Mouse (Mus musculus) embryonic facial prominence, embryonic 13.5 days (tissue): ENCODE data around the gene Elk4. TPM values are rescaled to one million over a fixed set of nuclear protein-coding genes. Genes with fewer than 3 reads are reported as not detected.

Experiments used
- ATAC-seq: fragments of 200-750 bp; cut with Nextera tagmentation; 2 replicates; pipeline ENCODE4 v1.8.0; 2017; ENCODE audit warnings: low read depth; ENCODE audit not compliant: insufficient number of reproducible peaks, insufficient read depth, low FRiP score, low TSS enrichment
- H3K27ac ChIP-seq: fragments of 300-500 bp; sonication (generic); 2 replicates; pipeline ENCODE4 v1.5.1; 2015; ENCODE audit warnings: moderate library complexity, mild to moderate bottlenecking, inconsistent platforms
- H3K27me3 ChIP-seq: fragments of 300-500 bp; sonication (generic); 2 replicates; pipeline ENCODE4 v1.6.1; 2015; ENCODE audit warnings: mild to moderate bottlenecking, inconsistent platforms
- H3K36me3 ChIP-seq: fragments of 300-500 bp; sonication (generic); 2 replicates; pipeline ENCODE4 v1.6.1; 2015; ENCODE audit warnings: mild to moderate bottlenecking, inconsistent platforms
- H3K4me1 ChIP-seq: fragments of 300-500 bp; sonication (generic); 2 replicates; pipeline ENCODE4 v1.6.1; 2015; ENCODE audit warnings: inconsistent platforms
- H3K4me2 ChIP-seq: fragments of 300-500 bp; sonication (generic); 2 replicates; pipeline ENCODE4 v1.6.1; 2015; ENCODE audit warnings: moderate library complexity, mild to moderate bottlenecking, inconsistent platforms
- H3K4me3 ChIP-seq: fragments of 300-500 bp; sonication (generic); 2 replicates; pipeline ENCODE4 v1.5.1; 2015; ENCODE audit warnings: mild to moderate bottlenecking, inconsistent platforms
- H3K9ac ChIP-seq: fragments of 300-500 bp; sonication (generic); 2 replicates; pipeline ENCODE4 v1.6.1; 2015; ENCODE audit warnings: mild to moderate bottlenecking, inconsistent platforms
- H3K9me3 ChIP-seq: fragments of 300-500 bp; sonication (generic); 2 replicates; pipeline ENCODE4 v1.6.1; 2016; ENCODE audit warnings: inconsistent platforms
- WGBS: fragments of 180-500 bp; shearing (Covaris S2); methylation state at CpG from one replicate; pipeline ENCODE4 v1.1.7; 2015; ENCODE audit warnings: mixed read lengths; 5-methylcytosine and 5-hydroxymethylcytosine counted together
- polyA plus RNA-seq: library from polyadenylated mRNA; unstranded; fragments of >200 nt; fragmentation: Nextera tagmentation; extraction: Ambion mirVana; gene quantifications from 2 replicates; pipeline ENCODE4 v1.2.1, GENCODE M21; 2015

Elk4 gene
- polyA plus RNA-seq, 1 experiment from 2014 or later, result 22.3 TPM

GRCm38 (mm10) chr1:132006721-132007120 is 686 bp upstream of the Elk4 start:
- peak overlapping the region; percentile 96; the same call in 1 of the 2 replicates for H3K9ac ChIP-seq
- no peaks in the 10 kb centered on the region for H3K27me3 ChIP-seq
- H3K36me3 ChIP-seq, result no peaks in the 10 kb centered on the region
- WGBS, result 27% methylated on average over 5 of the region's 5 CpGs
- no peaks in the 10 kb centered on the region for H3K9me3 ChIP-seq
- H3K4me3 ChIP-seq, result peak overlapping the region; percentile 71
- H3K27ac ChIP-seq, result peak overlapping the region; percentile 99
- peak overlapping the region; percentile 59 for H3K4me2 ChIP-seq
- H3K4me1 ChIP-seq, result peaks cover 42% of the 10 kb centered on the region
- no peak for ATAC-seq

- Histone ChIP-seq H3K36me3 (no peaks in the 10 kb centered on the region), H3K9ac (peak overlapping the region; percentile 96), H3K4me1 (peaks cover 40% of the 10 kb centered on the region), H3K27me3 (no peaks in the 10 kb centered on the region), H3K4me3 (peak overlapping the region; percentile 71), H3K27ac (peak overlapping the region; percentile 99), H3K9me3 (no peaks in the 10 kb centered on the region), H3K4me2 (peak overlapping the region; percentile 59)
- ATAC-seq, result peak; percentile 87
- WGBS, result under 1% methylated on average over 68 of the region's 72 CpGs
Measured at GRCm38 (mm10) chr1:132007828-132008827, 721 bp downstream of the Elk4 start.

- Histone ChIP-seq H3K27me3 (no peaks in the 10 kb centered on the region), H3K4me1 (peaks cover 31% of the 10 kb centered on the region), H3K9ac (peak overlapping the region; percentile 96), H3K4me3 (peak overlapping the region; percentile 71), H3K36me3 (peaks cover 2% of the 10 kb centered on the region), H3K4me2 (peak overlapping the region; percentile 59), H3K9me3 (no peaks in the 10 kb centered on the region), H3K27ac (peak overlapping the region; percentile 99)
- ATAC-seq, result no peak
- 49% methylated on average over 8 of the region's 8 CpGs for WGBS
Measured at GRCm38 (mm10) chr1:132008881-132009644, 1.7 kb downstream of the Elk4 start.

- peaks cover 18% of the 10 kb centered on the region for H3K36me3 ChIP-seq
- no peaks in the 10 kb centered on the region for H3K9me3 ChIP-seq
- H3K4me2 ChIP-seq, result no peak overlapping the region
- H3K9ac ChIP-seq, result no peak overlapping the region
- no peak overlapping the region for H3K27ac ChIP-seq
- ATAC-seq, result no peak
- H3K4me1 ChIP-seq, result peaks cover 24% of the 10 kb centered on the region
- H3K27me3 ChIP-seq, result no peaks in the 10 kb centered on the region
- no peak overlapping the region for H3K4me3 ChIP-seq
- WGBS, result 82% methylated on average over 17 of the region's 17 CpGs
Measured at GRCm38 (mm10) chr1:132010632-132011501, 3.5 kb downstream of the Elk4 start.

- peaks cover 23% of the 10 kb centered on the region for H3K36me3 ChIP-seq
- no peaks in the 10 kb centered on the region for H3K27me3 ChIP-seq
- no peaks in the 10 kb centered on the region for H3K9me3 ChIP-seq
- no peak for ATAC-seq
- no peak overlapping the region for H3K4me2 ChIP-seq
- peaks cover 20% of the 10 kb centered on the region for H3K4me1 ChIP-seq
- H3K27ac ChIP-seq, result no peak overlapping the region
- no peak overlapping the region for H3K4me3 ChIP-seq
- WGBS, result 78% methylated on average over 2 of the region's 2 CpGs
- no peak overlapping the region for H3K9ac ChIP-seq
Measured at GRCm38 (mm10) chr1:132011785-132012184, 4.4 kb downstream of the Elk4 start.

GRCm38 (mm10) chr1:132012861-132013260 is 5.5 kb downstream of the Elk4 start:
- ATAC-seq, result no peak
- no peak overlapping the region for H3K4me3 ChIP-seq
- 78% methylated on average over 8 of the region's 8 CpGs for WGBS
- H3K27ac ChIP-seq, result no peak overlapping the region
- no peak overlapping the region for H3K4me2 ChIP-seq
- no peaks in the 10 kb centered on the region for H3K9me3 ChIP-seq
- H3K27me3 ChIP-seq, result no peaks in the 10 kb centered on the region
- H3K4me1 ChIP-seq, result peaks cover 19% of the 10 kb centered on the region
- peaks cover 34% of the 10 kb centered on the region for H3K36me3 ChIP-seq
- no peak overlapping the region for H3K9ac ChIP-seq

GRCm38 (mm10) chr1:132014800-132015199 is 7.4 kb downstream of the Elk4 start:
- Histone ChIP-seq H3K4me3 (no peak overlapping the region), H3K4me1 (peaks cover 8% of the 10 kb centered on the region), H3K9ac (no peak overlapping the region), H3K27ac (no peak overlapping the region), H3K36me3 (peaks cover 52% of the 10 kb centered on the region), H3K9me3 (no peaks in the 10 kb centered on the region), H3K4me2 (no peak overlapping the region), H3K27me3 (no peaks in the 10 kb centered on the region)
- WGBS, result 85% methylated on average over 1 of the region's 1 CpGs
- ATAC-seq, result no peak

GRCm38 (mm10) chr1:132016691-132017090 is 9.3 kb downstream of the Elk4 start:
- H3K9ac ChIP-seq, result no peak overlapping the region
- H3K4me2 ChIP-seq, result no peak overlapping the region
- no peak for ATAC-seq
- H3K4me3 ChIP-seq, result no peak overlapping the region
- 92% methylated on average over 1 of the region's 1 CpGs for WGBS
- no peaks in the 10 kb centered on the region for H3K4me1 ChIP-seq
- no peaks in the 10 kb centered on the region for H3K27me3 ChIP-seq
- H3K36me3 ChIP-seq, result peaks cover 66% of the 10 kb centered on the region
- no peaks in the 10 kb centered on the region for H3K9me3 ChIP-seq
- H3K27ac ChIP-seq, result no peak overlapping the region

GRCm38 (mm10) chr1:132019876-132020275 is 12.5 kb downstream of the Elk4 start:
- WGBS, result 73% methylated on average over 7 of the region's 7 CpGs
- Histone ChIP-seq H3K27me3 (no peaks in the 10 kb centered on the region), H3K27ac (no peak overlapping the region), H3K36me3 (peaks cover 83% of the 10 kb centered on the region), H3K4me2 (no peak overlapping the region), H3K4me1 (no peaks in the 10 kb centered on the region), H3K9ac (no peak overlapping the region), H3K9me3 (no peaks in the 10 kb centered on the region), H3K4me3 (no peak overlapping the region)
- ATAC-seq, result 0 out of 2 replicates have a peak, but pooled peaks have one; percentile 15

GRCm38 (mm10) chr1:132022107-132022506 is 14.7 kb downstream of the Elk4 start:
- H3K36me3 ChIP-seq, result peaks cover 79% of the 10 kb centered on the region
- no peaks in the 10 kb centered on the region for H3K4me1 ChIP-seq
- no peaks in the 10 kb centered on the region for H3K27me3 ChIP-seq
- no peak overlapping the region for H3K9ac ChIP-seq
- 87% methylated on average over 3 of the region's 3 CpGs for WGBS
- H3K27ac ChIP-seq, result no peak overlapping the region
- no peaks in the 10 kb centered on the region for H3K9me3 ChIP-seq
- no peak overlapping the region for H3K4me3 ChIP-seq
- no peak for ATAC-seq
- H3K4me2 ChIP-seq, result no peak overlapping the region
